Comparison of ENCODE assay signal across 9 mouse cellular contexts in genomic region chrX:153640615-153641014, GRCm38 (mm10). TPM values are rescaled to one million over a fixed set of nuclear protein-coding genes. Genes with fewer than 3 reads are reported as not detected.
A peak's percentile ranks its signal among the peaks of the same experiment; 100 is the strongest.
DNase-seq lines count a peak whose midpoint lies in the region; ATAC-seq and TF ChIP-seq lines count a peak whose summit lies in the region.
"Had no signal": no experiment of that assay in that cellular context is flagged by ENCODE, and none has a peak within 500 bp of the region (broad histone marks: within the 10 kb centered on the region; RNA-seq: fewer than 3 reads in every experiment).

No protein-coding gene starts in this region.

- H3K9me3 ChIP-seq in forebrain, postnatal 0 days (ENCODE audit: low read length), result no peaks in the 10 kb centered on the region
- H3K9me3 ChIP-seq in forebrain, embryonic 11.5 days (ENCODE audit: control insufficient read depth, low read length), result no peaks in the 10 kb centered on the region
- H3K9me3 ChIP-seq: limb, embryonic 15.5 days had no signal

- H3K4me3 ChIP-seq in forebrain, postnatal 0 days (ENCODE audit: low read depth, low read length), result no peak overlapping the region
- H3K4me3 ChIP-seq in forebrain, embryonic 11.5 days (ENCODE audit: low read depth, low read length), result no peak overlapping the region
- H3K4me3 ChIP-seq in lung, adult 2 months (replicated peaks; ENCODE audit: extremely low read depth, low read depth, low read length), result no peak overlapping the region
- H3K4me3 ChIP-seq in bone marrow macrophage, adult 2 months (ENCODE audit: insufficient read depth, low read length), result no peak overlapping the region
- H3K4me3 ChIP-seq: limb, embryonic 15.5 days had no signal

- H3K4me1 ChIP-seq in forebrain, postnatal 0 days (ENCODE audit: insufficient read depth), result no peaks in the 10 kb centered on the region
- no peaks in the 10 kb centered on the region for H3K4me1 ChIP-seq in forebrain, embryonic 11.5 days (replicated peaks; ENCODE audit: control insufficient read depth, insufficient read depth, low read length)
- no peaks in the 10 kb centered on the region for H3K4me1 ChIP-seq in lung, adult 2 months (ENCODE audit: control insufficient read depth, insufficient read depth, low read length)
- H3K4me1 ChIP-seq in bone marrow macrophage, adult 2 months (ENCODE audit: control insufficient read depth, insufficient read depth, low read length), result no peaks in the 10 kb centered on the region
- H3K4me1 ChIP-seq: limb, embryonic 15.5 days had no signal

- H3K27me3 ChIP-seq in forebrain, postnatal 0 days (ENCODE audit: insufficient read depth, low read length), result no peaks in the 10 kb centered on the region
- no peaks in the 10 kb centered on the region for H3K27me3 ChIP-seq in forebrain, embryonic 11.5 days (ENCODE audit: control insufficient read depth, insufficient read depth, low read length)
- no peaks in the 10 kb centered on the region for H3K27me3 ChIP-seq in splenic B cell, adult 2 months (ENCODE audit: control insufficient read depth, insufficient read depth, low read length, poor library complexity, severe bottlenecking)
- H3K27me3 ChIP-seq: limb, embryonic 15.5 days had no signal

- 64% methylated on average over 3 of the region's 3 CpGs for WGBS in forebrain, postnatal 0 days
- WGBS in forebrain, embryonic 11.5 days, result 74% methylated on average over 3 of the region's 3 CpGs
- 71% methylated on average over 3 of the region's 3 CpGs for WGBS in lung, adult 2 months

- TF ChIP-seq POLR2A in lung, adult 2 months (IDR thresholded peaks at IDR 0.05; ENCODE audit: borderline replicate concordance, extremely low read depth, low read depth, low read length), result no peak
- no peak for TF ChIP-seq POLR2A in bone marrow macrophage, adult 2 months (IDR thresholded peaks at IDR 0.05; ENCODE audit: borderline replicate concordance, low read depth, low read length)

- H3K27ac ChIP-seq in forebrain, postnatal 0 days (ENCODE audit: low read depth, low read length), result no peak overlapping the region
- H3K27ac ChIP-seq in forebrain, embryonic 11.5 days (ENCODE audit: low read depth, low read length), result no peak overlapping the region
- no peak overlapping the region for H3K27ac ChIP-seq in bone marrow macrophage, adult 2 months (ENCODE audit: insufficient read depth, low read depth, low read length)
- H3K27ac ChIP-seq: limb, embryonic 15.5 days had no signal

- ATAC-seq in forebrain, postnatal 0 days, result no peak
- ATAC-seq in forebrain, embryonic 11.5 days (replicated peaks; ENCODE audit: low FRiP score), result no peak

- no peak overlapping the region for H3K4me2 ChIP-seq in forebrain, postnatal 0 days (ENCODE audit: low read depth)
- H3K4me2 ChIP-seq in forebrain, embryonic 11.5 days (ENCODE audit: low read depth, low read length, severe bottlenecking), result no peak overlapping the region
- H3K4me2 ChIP-seq: limb, embryonic 15.5 days had no signal

- H3K36me3 ChIP-seq in forebrain, postnatal 0 days (ENCODE audit: insufficient read depth), result no peaks in the 10 kb centered on the region
- H3K36me3 ChIP-seq in forebrain, embryonic 11.5 days (ENCODE audit: control insufficient read depth, insufficient read depth, low read length), result no peaks in the 10 kb centered on the region
- no peaks in the 10 kb centered on the region for H3K36me3 ChIP-seq in splenic B cell, adult 2 months (ENCODE audit: control insufficient read depth, insufficient read depth, low read length, poor library complexity, severe bottlenecking)
- H3K36me3 ChIP-seq: limb, embryonic 15.5 days had no signal

- TF ChIP-seq CTCF in forebrain, postnatal 0 days (IDR thresholded peaks at IDR 0.05; ENCODE audit: low read depth), result peak; percentile 13; the same call in 1 of the 2 replicates
- no peak for TF ChIP-seq CTCF in lung, adult 2 months (IDR thresholded peaks at IDR 0.05; ENCODE audit: insufficient read depth, low read length)
- 0 out of 2 replicates have a peak, but pooled peaks have one; percentile 17 for TF ChIP-seq CTCF in bone marrow macrophage, adult 2 months (IDR thresholded peaks at IDR 0.05; ENCODE audit: low read depth, low read length)

- DNase-seq in forebrain, postnatal 0 days, result no peak
- no peak for DNase-seq in forebrain, embryonic 11.5 days (ENCODE audit: low spot score)
- peak; percentile 0 for DNase-seq in lung, postnatal 14 days
- DNase-seq in lung, adult 2 months, result no peak
- peak; percentile 1 for DNase-seq in splenic B cell, adult 2 months (ENCODE audit: low read depth, low spot score)
- DNase-seq in adrenal gland, adult 18-20 months (ENCODE audit: low spot score in 2 of 2), result no peak
- DNase-seq in urinary bladder, postnatal 36 days (ENCODE audit: low spot score in 2 of 2), result no peak

- H3K9ac ChIP-seq in forebrain, postnatal 0 days, result no peak overlapping the region
- no peak overlapping the region for H3K9ac ChIP-seq in forebrain, embryonic 11.5 days (ENCODE audit: low read length)
- H3K9ac ChIP-seq: limb, embryonic 15.5 days had no signal

RNA-seq across cellular contexts. Expression of gene Kctd12b, which starts 55.6 kb away (rescaled TPM):
- total RNA-seq in forebrain, postnatal 0 days (2014; rRNA removed), result 3.7 and 5.0 TPM in 2 replicates
- 1.5 and 2.7 TPM in 2 replicates for polyA plus RNA-seq in forebrain, postnatal 0 days (2015; fragmentation: Nextera tagmentation; extraction: Ambion mirVana)
- 2.5 and 2.6 TPM in 2 replicates for polyA plus RNA-seq in forebrain, embryonic 11.5 days (2014; fragmentation: Nextera tagmentation; extraction: Ambion mirVana)
- polyA plus RNA-seq in lung, adult 2 months (2012; rRNA removed), result 2.8 and 4.2 TPM in 2 replicates
- polyA plus RNA-seq in bone marrow macrophage, adult 2 months (2012; ENCODE audit: insufficient read depth, insufficient read length, missing spikeins), result 18.2 and 20.6 TPM in 2 replicates
- total RNA-seq in adrenal gland, adult 18-20 months (2021), result 1 to 10 TPM; 5.1 to 7.1 TPM

Comparison
In these comparisons a context has a peak if more than half of its experiments do, and no peak if none do; other contexts are left out.
1. DNase-seq: peak in lung, postnatal 14 days (single experiment) and splenic B cell, adult 2 months (single experiment); none in forebrain, postnatal 0 days (single experiment), forebrain, embryonic 11.5 days (single experiment), lung, adult 2 months (single experiment), adrenal gland, adult 18-20 months (0 of 2) and urinary bladder, postnatal 36 days (0 of 2).